Mouse (Mus musculus): ENCODE measurements around the gene Proz. TPM values are rescaled to one million over a fixed set of nuclear protein-coding genes. Genes with fewer than 3 reads are reported as not detected.

Gene Proz
- polyA plus RNA-seq, 1 experiment from 2014 or later, result 6.7 TPM

DNA sequence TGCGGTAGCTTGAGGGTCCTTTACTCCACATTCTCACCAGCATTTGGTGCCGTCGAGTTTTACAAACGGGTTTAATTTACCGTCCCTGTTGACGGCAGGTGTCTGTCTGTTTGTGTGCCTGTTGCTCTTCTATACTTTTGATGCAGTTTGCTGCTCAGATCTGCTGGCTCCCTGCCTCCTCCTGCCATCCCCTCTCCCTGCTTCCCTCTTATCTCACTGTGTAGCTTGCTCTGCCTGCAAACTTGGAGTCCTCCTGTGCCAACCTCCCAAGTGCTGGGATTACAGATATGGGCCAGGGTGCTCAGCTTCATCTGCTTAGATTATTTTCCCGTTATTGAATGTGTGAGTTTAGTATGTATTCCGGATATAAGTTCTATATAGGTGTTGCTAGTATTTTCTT lies 48.3 kb downstream of the Proz start:
- ATAC-seq (ENCODE audit: low FRiP score, low TSS enrichment) (no peak), DNase-seq (ENCODE audit: low spot score) (no peak)
- Histone ChIP-seq H3K27ac (replicated peaks) (no peak overlapping the region), H3K9ac (ENCODE audit: low read length) (no peak overlapping the region), H3K27me3 (ENCODE audit: control insufficient read depth, insufficient read depth, low read length) (no peaks in the 10 kb centered on the region), H3K36me3 (ENCODE audit: control insufficient read depth, insufficient read depth, low read length) (no peaks in the 10 kb centered on the region), H3K4me3 (ENCODE audit: low read depth, low read length) (no peak overlapping the region), H3K4me1 (replicated peaks; ENCODE audit: control insufficient read depth, insufficient read depth) (peaks cover 1% of the 10 kb centered on the region; the same call in 1 of the 2 replicates), H3K9me3 (ENCODE audit: control insufficient read depth, low read length) (no peaks in the 10 kb centered on the region), H3K4me2 (replicated peaks; ENCODE audit: low read depth) (no peak overlapping the region)
- 83% methylated on average over 8 of the region's 8 CpGs for WGBS
- TF ChIP-seq EP300 (optimal IDR thresholded peaks at IDR 0.05), result no peak
- TF ChIP-seq CTCF (IDR thresholded peaks at IDR 0.05; ENCODE audit: low read depth), result no peak

GRCm38 (mm10) chr8:13109416-13109960 lies 48.8 kb downstream of the Proz start:
- TF ChIP-seq EP300 (optimal IDR thresholded peaks at IDR 0.05) (no peak), CTCF (IDR thresholded peaks at IDR 0.05; ENCODE audit: low read depth) (no peak)
- Histone ChIP-seq H3K9me3 (ENCODE audit: control insufficient read depth, low read length) (no peaks in the 10 kb centered on the region), H3K4me1 (replicated peaks; ENCODE audit: control insufficient read depth, insufficient read depth) (no peaks in the 10 kb centered on the region), H3K9ac (ENCODE audit: low read length) (no peak overlapping the region), H3K27ac (replicated peaks) (no peak overlapping the region), H3K36me3 (ENCODE audit: control insufficient read depth, insufficient read depth, low read length) (no peaks in the 10 kb centered on the region), H3K4me3 (ENCODE audit: low read depth, low read length) (no peak overlapping the region), H3K4me2 (replicated peaks; ENCODE audit: low read depth) (no peak overlapping the region), H3K27me3 (ENCODE audit: control insufficient read depth, insufficient read depth, low read length) (no peaks in the 10 kb centered on the region)
- no peak for DNase-seq (ENCODE audit: low spot score)
- 54% methylated on average over 1 of the region's 1 CpGs for WGBS
- no peak for ATAC-seq (ENCODE audit: low FRiP score, low TSS enrichment)

DNA sequence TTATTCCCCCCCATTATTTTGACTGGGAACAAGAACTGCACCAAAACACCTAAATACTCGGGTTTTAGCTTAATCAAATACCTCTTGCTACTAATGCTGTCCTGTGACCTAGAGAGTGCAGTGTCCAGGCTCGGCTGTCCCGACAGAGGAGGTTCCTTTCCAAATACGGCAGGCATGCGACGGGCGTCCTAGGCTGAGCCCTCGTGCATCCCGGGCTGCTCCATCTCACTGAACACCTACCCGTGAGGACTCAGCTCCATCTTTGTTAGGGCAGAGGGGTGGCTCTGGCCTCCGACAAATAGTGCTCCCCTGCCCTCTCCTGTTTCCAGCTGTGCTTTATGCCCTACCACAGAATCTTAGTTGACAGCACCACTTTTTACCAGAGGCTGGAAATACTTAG lies 51.2 kb downstream of the Proz start:
- Histone ChIP-seq H3K9me3 (ENCODE audit: control insufficient read depth, low read length) (no peaks in the 10 kb centered on the region), H3K36me3 (ENCODE audit: control insufficient read depth, insufficient read depth, low read length) (peaks cover 5% of the 10 kb centered on the region; the same call in 1 of the 2 replicates), H3K27ac (replicated peaks) (no peak overlapping the region), H3K27me3 (ENCODE audit: control insufficient read depth, insufficient read depth, low read length) (no peaks in the 10 kb centered on the region), H3K4me2 (replicated peaks; ENCODE audit: low read depth) (no peak overlapping the region), H3K4me3 (ENCODE audit: low read depth, low read length) (no peak overlapping the region), H3K9ac (ENCODE audit: low read length) (no peak overlapping the region), H3K4me1 (replicated peaks; ENCODE audit: control insufficient read depth, insufficient read depth) (no peaks in the 10 kb centered on the region)
- 81% methylated on average over 11 of the region's 11 CpGs for WGBS
- TF ChIP-seq CTCF (IDR thresholded peaks at IDR 0.05; ENCODE audit: low read depth), result no peak
- TF ChIP-seq EP300 (optimal IDR thresholded peaks at IDR 0.05), result no peak
- no peak for DNase-seq (ENCODE audit: low spot score)
- ATAC-seq (ENCODE audit: low FRiP score, low TSS enrichment), result no peak

DNA sequence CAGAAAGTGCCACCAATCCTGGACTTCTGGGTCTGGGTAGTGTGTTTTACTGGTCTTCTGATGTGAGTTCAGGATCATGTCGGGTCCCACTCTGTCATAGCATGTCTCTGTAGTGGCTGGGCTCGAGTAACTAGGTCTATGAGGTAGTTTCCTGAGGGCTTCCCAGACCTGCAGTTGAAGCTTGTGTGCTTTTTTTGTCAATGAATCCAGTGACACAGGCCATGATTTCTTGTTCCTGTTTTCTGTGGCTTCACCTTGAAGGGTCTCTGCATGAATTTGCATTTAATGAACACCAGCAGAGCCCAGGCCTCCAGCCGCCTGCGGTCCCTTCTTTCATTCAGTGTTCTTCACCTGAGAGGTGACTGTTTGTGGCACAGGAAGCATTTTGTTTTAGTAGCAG lies 52.5 kb downstream of the Proz start:
- Histone ChIP-seq H3K36me3 (ENCODE audit: control insufficient read depth, insufficient read depth, low read length) (peaks cover 8% of the 10 kb centered on the region; the same call in 1 of the 2 replicates), H3K9ac (ENCODE audit: low read length) (no peak overlapping the region), H3K4me3 (ENCODE audit: low read depth, low read length) (no peak overlapping the region), H3K9me3 (ENCODE audit: control insufficient read depth, low read length) (no peaks in the 10 kb centered on the region), H3K27ac (replicated peaks) (no peak overlapping the region), H3K4me1 (replicated peaks; ENCODE audit: control insufficient read depth, insufficient read depth) (no peaks in the 10 kb centered on the region), H3K4me2 (replicated peaks; ENCODE audit: low read depth) (no peak overlapping the region), H3K27me3 (ENCODE audit: control insufficient read depth, insufficient read depth, low read length) (no peaks in the 10 kb centered on the region)
- 90% methylated on average over 4 of the region's 4 CpGs for WGBS
- ATAC-seq (ENCODE audit: low FRiP score, low TSS enrichment) (no peak), DNase-seq (ENCODE audit: low spot score) (no peak)
- no peak for TF ChIP-seq CTCF (IDR thresholded peaks at IDR 0.05; ENCODE audit: low read depth)
- no peak for TF ChIP-seq EP300 (optimal IDR thresholded peaks at IDR 0.05)

- TF ChIP-seq CTCF (IDR thresholded peaks at IDR 0.05; ENCODE audit: low read depth), result no peak
- no peak for TF ChIP-seq EP300 (optimal IDR thresholded peaks at IDR 0.05)
- peaks cover 12% of the 10 kb centered on the region; the same call in 1 of the 2 replicates for H3K36me3 ChIP-seq (ENCODE audit: control insufficient read depth, insufficient read depth, low read length)
- no peak for DNase-seq (ENCODE audit: low spot score)
- no peak overlapping the region for H3K4me2 ChIP-seq (replicated peaks; ENCODE audit: low read depth)
- H3K4me1 ChIP-seq (replicated peaks; ENCODE audit: control insufficient read depth, insufficient read depth), result no peaks in the 10 kb centered on the region
- no peaks in the 10 kb centered on the region for H3K9me3 ChIP-seq (ENCODE audit: control insufficient read depth, low read length)
- WGBS, result 94% methylated on average over 2 of the region's 2 CpGs
- ATAC-seq (ENCODE audit: low FRiP score, low TSS enrichment), result no peak
- no peak overlapping the region for H3K4me3 ChIP-seq (ENCODE audit: low read depth, low read length)
- no peaks in the 10 kb centered on the region for H3K27me3 ChIP-seq (ENCODE audit: control insufficient read depth, insufficient read depth, low read length)
- no peak overlapping the region for H3K27ac ChIP-seq (replicated peaks)
- no peak overlapping the region for H3K9ac ChIP-seq (ENCODE audit: low read length)
Measured at GRCm38 (mm10) chr8:13117096-13117495, 56.4 kb downstream of the Proz start.

DNA sequence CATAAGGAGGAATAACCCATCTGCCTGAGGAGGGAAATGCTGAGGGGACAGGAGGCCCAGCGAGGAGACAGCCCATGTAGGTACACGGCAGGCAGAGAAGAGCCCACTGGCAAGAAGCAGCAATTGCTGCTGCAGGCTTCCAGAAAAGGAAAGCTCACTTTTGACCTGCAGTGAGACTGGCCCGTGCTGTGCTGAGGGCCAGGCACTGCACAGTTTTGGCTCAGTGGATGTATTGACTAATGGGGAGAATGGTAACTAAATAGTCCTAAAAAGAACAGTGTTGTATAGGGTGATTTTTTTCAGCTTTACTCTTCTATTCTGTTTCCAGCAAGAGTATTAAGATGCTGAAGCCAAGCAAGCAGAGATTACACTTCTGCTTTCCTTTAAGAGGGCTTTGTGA lies 57.8 kb downstream of the Proz start:
- Histone ChIP-seq H3K9ac (ENCODE audit: low read length) (no peak overlapping the region), H3K27ac (replicated peaks) (no peak overlapping the region), H3K4me3 (ENCODE audit: low read depth, low read length) (no peak overlapping the region), H3K36me3 (ENCODE audit: control insufficient read depth, insufficient read depth, low read length) (peaks cover 17% of the 10 kb centered on the region; the same call in 1 of the 2 replicates), H3K4me1 (replicated peaks; ENCODE audit: control insufficient read depth, insufficient read depth) (no peaks in the 10 kb centered on the region), H3K9me3 (ENCODE audit: control insufficient read depth, low read length) (no peaks in the 10 kb centered on the region), H3K4me2 (replicated peaks; ENCODE audit: low read depth) (no peak overlapping the region), H3K27me3 (ENCODE audit: control insufficient read depth, insufficient read depth, low read length) (no peaks in the 10 kb centered on the region)
- TF ChIP-seq CTCF (IDR thresholded peaks at IDR 0.05; ENCODE audit: low read depth) (no peak), EP300 (optimal IDR thresholded peaks at IDR 0.05) (no peak)
- no peak for DNase-seq (ENCODE audit: low spot score)
- WGBS, result 88% methylated on average over 3 of the region's 3 CpGs
- ATAC-seq (ENCODE audit: low FRiP score, low TSS enrichment), result no peak
